Mouse (Mus musculus) bone marrow macrophage, adult 2 months (primary cell): Measurements from ENCODE around the gene Mindy2. TPM values are rescaled to one million over a fixed set of nuclear protein-coding genes. Genes with fewer than 3 reads are reported as not detected.

ENCODE experiments used
- H3K27ac ChIP-seq: 2 replicates; pipeline ENCODE4 v1.5.1; 2012; ENCODE audit warnings: low read depth, low read length; ENCODE audit not compliant: insufficient read depth
- H3K4me1 ChIP-seq: 2 replicates; pipeline ENCODE4 v1.6.1; 2012; ENCODE audit warnings: low read length; ENCODE audit not compliant: control insufficient read depth, insufficient read depth
- H3K4me3 ChIP-seq: 2 replicates; pipeline ENCODE4 v1.5.1; 2012; ENCODE audit warnings: mild to moderate bottlenecking, low read length, moderate library complexity; ENCODE audit not compliant: insufficient read depth
- CTCF ChIP-seq: IDR thresholded peaks from 2 replicates; pipeline ENCODE4 v1.5.1; 2012; ENCODE audit warnings: low read depth, mild to moderate bottlenecking, low read length, moderate library complexity
- POLR2A ChIP-seq: IDR thresholded peaks from 2 replicates; pipeline ENCODE4 v1.6.1; 2012; ENCODE audit warnings: mild to moderate bottlenecking, low read depth, low read length, borderline replicate concordance
- polyA plus RNA-seq: library from polyadenylated mRNA; stranded (reverse); fragments of >200 nt; gene quantifications from 2 replicates; pipeline ENCODE4 v1.2.4, GENCODE M21; 2012; ENCODE audit not compliant: missing spikeins, insufficient read depth, insufficient read length

Gene Mindy2
- polyA plus RNA-seq, 1 experiment = 33.9 TPM

- Histone ChIP-seq H3K27ac (peak overlapping the region; percentile 83), H3K4me1 (0 out of 2 replicates have a peak, but pooled peaks cover 2% of the 10 kb centered on the region), H3K4me3 (peak overlapping the region; percentile 96)
- TF ChIP-seq POLR2A (no peak), CTCF (no peak)
Measured at GRCm38 (mm10) chr9:70679132-70680091, 22.4 kb upstream of the Mindy2 start.

GRCm38 (mm10) chr9:70678682-70679131 is 21.7 kb upstream of the Mindy2 start, which contains the start of gene Adam10:
Gene Adam10, plus strand, starts transcription at chr9:70678997.
- Histone ChIP-seq H3K4me1 (0 out of 2 replicates have a peak, but pooled peaks cover 2% of the 10 kb centered on the region), H3K27ac (peak within 1 kb of the TSS; percentile 83), H3K4me3 (peak within 1 kb of the TSS; percentile 96)
- peak; percentile 81; the same call in 1 of the 2 replicates for TF ChIP-seq POLR2A
- no peak for TF ChIP-seq CTCF

GRCm38 (mm10) chr9:70675961-70676360 is 19.0 kb upstream of the Mindy2 start:
- Histone ChIP-seq H3K4me1 (no peaks in the 10 kb centered on the region), H3K4me3 (no peak overlapping the region), H3K27ac (no peak overlapping the region)
- TF ChIP-seq CTCF (no peak), POLR2A (no peak)

GRCm38 (mm10) chr9:70675117-70675516 is 18.1 kb upstream of the Mindy2 start:
- TF ChIP-seq CTCF (no peak), POLR2A (no peak)
- no peak overlapping the region for H3K27ac ChIP-seq
- no peak overlapping the region for H3K4me3 ChIP-seq
- H3K4me1 ChIP-seq = no peaks in the 10 kb centered on the region

- no peak overlapping the region for H3K27ac ChIP-seq
- TF ChIP-seq POLR2A (no peak), CTCF (no peak)
- H3K4me3 ChIP-seq = no peak overlapping the region
- no peaks in the 10 kb centered on the region for H3K4me1 ChIP-seq
Measured at GRCm38 (mm10) chr9:70673656-70674055, 16.7 kb upstream of the Mindy2 start.

DNA sequence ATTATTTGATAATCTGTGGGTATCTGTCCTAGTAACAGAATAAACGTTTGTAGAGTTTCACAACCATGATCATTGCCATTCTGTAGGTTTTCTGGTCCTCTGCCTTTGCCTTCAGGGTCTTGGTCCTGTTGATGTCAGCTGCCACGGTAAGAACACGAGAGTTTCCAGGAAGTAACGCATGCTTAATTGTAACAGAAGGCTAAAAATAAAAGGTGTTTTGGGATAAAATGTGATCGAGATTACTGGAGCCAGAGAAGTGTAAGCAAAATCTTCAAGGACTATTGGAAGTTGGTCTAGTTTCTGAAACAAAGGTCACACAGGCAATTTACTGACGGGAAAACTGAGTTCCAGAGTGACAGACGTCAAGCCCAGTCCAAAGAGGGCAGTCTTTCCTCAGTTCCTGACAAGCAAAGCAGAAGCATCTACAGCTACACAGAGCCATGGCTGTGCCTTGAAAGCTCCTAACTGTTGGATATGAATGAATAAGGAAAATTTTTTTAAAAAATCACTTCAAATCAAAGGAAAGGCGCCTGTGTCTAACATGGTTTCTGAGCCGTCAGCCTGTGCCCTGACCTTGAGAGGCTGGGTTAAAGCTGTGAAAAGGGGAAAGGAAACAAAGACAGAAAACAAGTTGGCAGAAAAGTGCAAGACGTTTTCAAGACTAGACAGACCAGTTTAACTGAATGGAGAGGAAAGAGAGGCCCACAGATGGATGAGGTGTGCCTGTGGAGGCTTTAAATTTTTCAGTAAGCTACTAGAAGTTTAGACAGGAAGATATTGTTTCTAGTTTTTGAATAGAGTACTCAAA is 15.0 kb upstream of the Mindy2 start:
- no peaks in the 10 kb centered on the region for H3K4me1 ChIP-seq
- no peak overlapping the region for H3K27ac ChIP-seq
- TF ChIP-seq CTCF (no peak), POLR2A (no peak)
- no peak overlapping the region for H3K4me3 ChIP-seq

- H3K4me3 ChIP-seq = no peak overlapping the region
- H3K4me1 ChIP-seq = no peaks in the 10 kb centered on the region
- H3K27ac ChIP-seq = no peak overlapping the region
- TF ChIP-seq POLR2A (no peak), CTCF (no peak)
Measured at GRCm38 (mm10) chr9:70671278-70671677, 14.3 kb upstream of the Mindy2 start.

DNA sequence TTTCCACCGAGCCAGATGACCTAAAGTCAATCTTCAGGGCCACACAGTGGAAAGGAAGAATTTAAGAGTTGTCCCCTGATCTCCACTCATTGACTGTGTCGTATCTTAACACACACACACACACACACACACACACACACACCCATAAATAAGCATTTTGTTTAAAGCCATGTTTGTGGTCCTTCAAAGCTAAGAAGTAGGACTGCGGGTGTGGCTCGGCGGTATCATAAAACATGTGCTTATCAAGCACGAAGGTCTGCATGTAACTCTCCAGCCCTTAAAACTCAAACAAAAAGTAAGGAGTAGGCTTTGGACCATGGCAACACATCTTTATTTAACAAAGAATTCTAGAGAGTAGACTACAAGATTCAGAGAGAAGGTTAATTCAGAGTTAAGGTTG is 13.4 kb upstream of the Mindy2 start:
- TF ChIP-seq POLR2A = no peak
- TF ChIP-seq CTCF = no peak
- Histone ChIP-seq H3K4me3 (no peak overlapping the region), H3K27ac (no peak overlapping the region), H3K4me1 (peaks cover 4% of the 10 kb centered on the region; the same call in 1 of the 2 replicates)

DNA sequence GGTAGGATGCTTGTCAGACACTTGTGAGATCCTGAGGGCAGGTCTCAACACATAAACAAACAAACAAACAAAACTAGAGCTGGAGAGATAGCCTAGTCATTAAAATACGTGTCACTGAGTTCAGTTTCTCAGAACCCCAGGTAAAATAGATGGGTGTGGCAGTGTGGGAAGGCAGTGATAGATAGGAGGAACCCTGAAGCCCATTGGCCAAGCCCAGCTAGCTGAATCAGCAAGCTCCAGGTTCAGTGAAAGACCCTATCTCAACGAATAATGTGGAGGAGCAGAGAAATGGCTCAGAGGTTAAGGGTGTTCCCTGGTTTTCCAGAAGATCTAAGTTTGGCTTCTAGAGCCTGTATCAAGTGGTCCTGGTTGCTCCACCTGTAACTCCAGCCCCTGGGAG is 12.2 kb upstream of the Mindy2 start:
- no peak for TF ChIP-seq POLR2A
- TF ChIP-seq CTCF = no peak
- Histone ChIP-seq H3K4me3 (no peak overlapping the region), H3K27ac (no peak overlapping the region), H3K4me1 (peaks cover 4% of the 10 kb centered on the region; the same call in 1 of the 2 replicates)
